Mouse (Mus musculus): ENCODE measurements around the gene Gm11034. TPM values are rescaled to one million over a fixed set of nuclear protein-coding genes. Genes with fewer than 3 reads are reported as not detected.

The Gm11034 gene
- polyA plus RNA-seq, 1 experiment from 2014 or later: not detected

DNA sequence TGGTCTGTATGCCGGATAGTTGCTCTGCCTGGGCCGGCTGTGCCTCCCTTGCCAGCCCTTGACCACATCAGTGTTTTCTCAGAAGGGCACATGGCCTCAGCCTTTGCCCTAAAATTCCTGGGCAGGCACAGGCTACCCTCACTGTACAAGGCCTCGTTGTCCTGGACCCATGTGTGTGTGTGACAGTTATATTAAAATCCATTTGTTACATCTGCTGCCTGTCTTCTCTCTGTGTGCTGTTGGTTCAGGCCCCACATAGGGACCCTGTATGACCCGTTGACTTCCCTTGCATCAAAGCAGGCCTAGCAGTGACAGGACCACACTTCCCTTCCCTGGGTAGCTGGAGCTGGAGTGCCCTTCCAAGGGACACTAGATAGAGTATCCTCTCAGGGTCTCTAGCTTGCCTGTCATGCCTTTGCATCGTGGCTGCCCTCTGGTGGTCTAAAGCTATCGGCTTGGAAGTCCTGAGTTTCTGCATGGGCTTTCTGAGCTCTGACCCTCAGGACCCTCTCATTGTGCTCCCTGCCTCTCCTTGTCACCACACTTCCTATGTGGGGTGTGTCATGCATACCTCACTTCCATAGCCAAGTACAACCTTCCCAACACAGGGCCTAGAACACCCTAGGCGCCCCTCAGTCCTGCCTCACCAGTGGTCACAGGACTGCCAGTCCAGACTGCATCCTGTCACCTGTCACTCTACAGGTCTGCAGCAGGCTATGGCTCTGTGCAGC is 43.9 kb upstream of the Gm11034 start:
- Histone ChIP-seq H3K27me3 (ENCODE audit: control insufficient read depth, insufficient read depth, low read length) (no peaks in the 10 kb centered on the region), H3K4me2 (ENCODE audit: low read length) (no peak overlapping the region), H3K9ac (ENCODE audit: low read length) (no peak overlapping the region), H3K4me1 (ENCODE audit: control insufficient read depth in 2 of 2, insufficient read depth in 2 of 2, low read length in 2 of 2) (peaks cover 5 to 11% of the 10 kb centered on the region in 2 experiments), H3K9me3 (ENCODE audit: control insufficient read depth, low read length) (no peaks in the 10 kb centered on the region), H3K27ac (replicated peaks in 1 of 2; ENCODE audit: control insufficient read depth in 1 of 2, insufficient read depth in 1 of 2, low read depth in 2 of 2, low read length in 2 of 2) (no peak overlapping the region; a peak in 1 of 4 replicates), H3K36me3 (ENCODE audit: control insufficient read depth, insufficient read depth, low read length) (peaks cover 37% of the 10 kb centered on the region), H3K4me3 (ENCODE audit: control insufficient read depth in 1 of 2, insufficient read depth in 1 of 2, low read depth in 1 of 2, low read length in 2 of 2) (no peak overlapping the region)
- no peak for ATAC-seq (ENCODE audit: insufficient number of reproducible peaks, insufficient read depth, low FRiP score, low read depth)
- WGBS: 51% methylated on average over 7 of the region's 7 CpGs

DNA sequence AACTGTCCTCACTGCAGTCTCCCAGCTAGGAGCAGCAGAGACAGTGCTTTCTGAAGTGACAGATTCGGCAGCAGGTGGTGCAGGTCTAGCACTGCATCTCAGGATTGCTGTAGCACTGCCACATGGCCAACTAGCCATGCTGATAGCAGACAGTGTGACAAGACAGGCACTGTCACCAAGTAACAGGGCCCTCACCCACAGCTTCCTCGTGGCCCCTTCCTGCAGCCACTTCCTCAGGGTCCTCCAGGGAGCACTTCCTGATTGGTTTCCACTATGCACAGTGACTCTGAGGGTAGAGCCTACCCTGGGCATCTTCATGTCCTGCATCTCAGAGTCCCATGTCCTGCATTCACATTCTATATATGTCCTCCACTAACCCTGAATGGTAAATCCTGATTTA is 31.2 kb upstream of the Gm11034 start:
- H3K4me2 ChIP-seq (ENCODE audit: low read length): no peak overlapping the region
- H3K9ac ChIP-seq (ENCODE audit: low read length): no peak overlapping the region
- WGBS: 37% methylated on average over 2 of the region's 2 CpGs
- no peak overlapping the region for H3K4me3 ChIP-seq (ENCODE audit: control insufficient read depth in 1 of 2, insufficient read depth in 1 of 2, low read depth in 1 of 2, low read length in 2 of 2)
- H3K27ac ChIP-seq (replicated peaks in 1 of 2; ENCODE audit: control insufficient read depth in 1 of 2, insufficient read depth in 1 of 2, low read depth in 2 of 2, low read length in 2 of 2): no peak overlapping the region
- H3K4me1 ChIP-seq (ENCODE audit: control insufficient read depth in 2 of 2, insufficient read depth in 2 of 2, low read length in 2 of 2): peaks cover 4 to 11% of the 10 kb centered on the region in 2 experiments
- no peaks in the 10 kb centered on the region for H3K9me3 ChIP-seq (ENCODE audit: control insufficient read depth, low read length)
- no peak for ATAC-seq (ENCODE audit: insufficient number of reproducible peaks, insufficient read depth, low FRiP score, low read depth)
- H3K27me3 ChIP-seq (ENCODE audit: control insufficient read depth, insufficient read depth, low read length): no peaks in the 10 kb centered on the region
- peaks cover 46% of the 10 kb centered on the region for H3K36me3 ChIP-seq (ENCODE audit: control insufficient read depth, insufficient read depth, low read length)

DNA sequence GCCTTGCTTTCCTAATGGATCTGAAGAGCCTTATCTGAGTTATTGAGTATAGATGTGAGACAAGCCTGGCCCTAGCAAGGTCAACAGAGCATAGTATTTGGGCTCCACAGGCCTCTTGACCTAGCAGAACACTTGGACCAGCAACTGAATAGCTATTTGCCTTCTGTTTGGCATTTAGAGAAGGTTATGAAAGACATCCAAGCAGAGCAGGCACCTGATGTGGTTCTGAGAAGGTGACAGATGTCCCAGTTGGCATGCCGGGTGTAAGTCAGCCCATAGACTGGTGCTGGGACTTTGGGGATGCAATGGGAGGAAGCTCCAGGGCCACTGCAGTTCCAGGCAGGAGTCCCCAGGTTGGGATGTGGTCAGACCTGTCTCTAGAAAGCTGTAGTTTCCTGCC is 28.8 kb upstream of the Gm11034 start:
- no peak for ATAC-seq (ENCODE audit: insufficient number of reproducible peaks, insufficient read depth, low FRiP score, low read depth)
- no peak overlapping the region for H3K4me3 ChIP-seq (ENCODE audit: control insufficient read depth in 1 of 2, insufficient read depth in 1 of 2, low read depth in 1 of 2, low read length in 2 of 2)
- no peaks in the 10 kb centered on the region for H3K27me3 ChIP-seq (ENCODE audit: control insufficient read depth, insufficient read depth, low read length)
- no peak overlapping the region; the same call in 1 of the 2 replicates for H3K9ac ChIP-seq (ENCODE audit: low read length)
- no peak overlapping the region for H3K4me2 ChIP-seq (ENCODE audit: low read length)
- no peak overlapping the region for H3K27ac ChIP-seq (replicated peaks in 1 of 2; ENCODE audit: control insufficient read depth in 1 of 2, insufficient read depth in 1 of 2, low read depth in 2 of 2, low read length in 2 of 2)
- 90% methylated on average over 1 of the region's 1 CpGs for WGBS
- H3K36me3 ChIP-seq (ENCODE audit: control insufficient read depth, insufficient read depth, low read length): peaks cover 29% of the 10 kb centered on the region
- peaks cover 6 to 11% of the 10 kb centered on the region in 2 experiments for H3K4me1 ChIP-seq (ENCODE audit: control insufficient read depth in 2 of 2, insufficient read depth in 2 of 2, low read length in 2 of 2)
- H3K9me3 ChIP-seq (ENCODE audit: control insufficient read depth, low read length): no peaks in the 10 kb centered on the region

DNA sequence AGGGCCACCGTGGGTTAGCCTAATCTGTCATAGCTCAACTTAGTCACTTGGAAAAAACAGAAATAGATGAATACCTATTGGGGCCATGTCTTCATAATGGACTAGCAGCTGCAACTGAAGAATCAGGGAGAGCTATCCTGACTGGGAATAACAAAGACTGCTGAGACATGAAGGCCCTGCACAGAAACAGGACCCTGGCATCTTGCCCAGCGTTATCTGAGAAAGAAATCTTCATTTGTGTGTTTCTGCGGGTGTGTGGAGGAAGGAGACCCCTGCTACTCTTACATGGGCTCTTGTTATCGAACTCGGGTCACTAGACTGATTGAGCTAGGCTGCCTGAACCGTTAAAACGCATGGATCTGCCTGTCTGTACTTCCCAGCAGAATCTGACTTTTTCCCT is 27.5 kb upstream of the Gm11034 start:
- H3K4me1 ChIP-seq (ENCODE audit: control insufficient read depth in 2 of 2, insufficient read depth in 2 of 2, low read length in 2 of 2): peaks cover 6 to 11% of the 10 kb centered on the region in 2 experiments
- H3K9ac ChIP-seq (ENCODE audit: low read length): peak overlapping the region; percentile 71
- no peak for ATAC-seq (ENCODE audit: insufficient number of reproducible peaks, insufficient read depth, low FRiP score, low read depth)
- H3K4me3 ChIP-seq (ENCODE audit: control insufficient read depth in 1 of 2, insufficient read depth in 1 of 2, low read depth in 1 of 2, low read length in 2 of 2): peak overlapping the region; percentile 62 to 87
- H3K27ac ChIP-seq (replicated peaks in 1 of 2; ENCODE audit: control insufficient read depth in 1 of 2, insufficient read depth in 1 of 2, low read depth in 2 of 2, low read length in 2 of 2): 0 out of 4 replicates have a peak overlapping the region, but pooled peaks of 1 of the 2 experiments have one; percentile 97
- 64% methylated on average over 7 of the region's 7 CpGs for WGBS
- peaks cover 18% of the 10 kb centered on the region; the same call in 1 of the 2 replicates for H3K36me3 ChIP-seq (ENCODE audit: control insufficient read depth, insufficient read depth, low read length)
- peak overlapping the region; percentile 67 for H3K4me2 ChIP-seq (ENCODE audit: low read length)
- H3K27me3 ChIP-seq (ENCODE audit: control insufficient read depth, insufficient read depth, low read length): no peaks in the 10 kb centered on the region
- no peaks in the 10 kb centered on the region for H3K9me3 ChIP-seq (ENCODE audit: control insufficient read depth, low read length)

DNA sequence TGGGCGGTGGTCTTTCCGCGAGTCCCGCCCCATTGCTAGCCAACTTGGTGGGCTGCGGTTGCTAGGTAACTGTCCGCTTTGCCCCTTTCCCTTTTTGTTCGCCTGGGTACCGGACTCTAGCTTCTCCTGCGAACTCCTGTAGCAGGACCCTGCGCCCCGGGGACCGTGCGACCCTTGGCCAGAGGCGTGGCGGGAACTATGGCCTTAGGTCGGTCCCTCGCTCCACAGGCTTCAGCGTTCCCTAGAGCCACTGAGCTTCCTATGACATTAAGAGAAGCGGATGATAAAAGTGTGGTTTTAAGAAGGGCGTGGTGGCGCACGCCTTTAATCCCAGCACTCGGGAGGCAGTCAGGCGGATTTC is 26.9 kb upstream of the Gm11034 start:
- H3K9ac ChIP-seq (ENCODE audit: low read length): peak overlapping the region; percentile 71
- peak overlapping the region; percentile 62 to 87 for H3K4me3 ChIP-seq (ENCODE audit: control insufficient read depth in 1 of 2, insufficient read depth in 1 of 2, low read depth in 1 of 2, low read length in 2 of 2)
- H3K27me3 ChIP-seq (ENCODE audit: control insufficient read depth, insufficient read depth, low read length): no peaks in the 10 kb centered on the region
- H3K4me1 ChIP-seq (ENCODE audit: control insufficient read depth in 2 of 2, insufficient read depth in 2 of 2, low read length in 2 of 2): peaks cover 6 to 11% of the 10 kb centered on the region in 2 experiments
- ATAC-seq (ENCODE audit: insufficient number of reproducible peaks, insufficient read depth, low FRiP score, low read depth): peak; percentile 35
- peaks cover 18% of the 10 kb centered on the region; the same call in 1 of the 2 replicates for H3K36me3 ChIP-seq (ENCODE audit: control insufficient read depth, insufficient read depth, low read length)
- peak overlapping the region; percentile 88 to 97 for H3K27ac ChIP-seq (replicated peaks in 1 of 2; ENCODE audit: control insufficient read depth in 1 of 2, insufficient read depth in 1 of 2, low read depth in 2 of 2, low read length in 2 of 2)
- H3K4me2 ChIP-seq (ENCODE audit: low read length): peak overlapping the region; percentile 67
- WGBS: under 1% methylated on average over 24 of the region's 24 CpGs
- H3K9me3 ChIP-seq (ENCODE audit: control insufficient read depth, low read length): no peaks in the 10 kb centered on the region

DNA sequence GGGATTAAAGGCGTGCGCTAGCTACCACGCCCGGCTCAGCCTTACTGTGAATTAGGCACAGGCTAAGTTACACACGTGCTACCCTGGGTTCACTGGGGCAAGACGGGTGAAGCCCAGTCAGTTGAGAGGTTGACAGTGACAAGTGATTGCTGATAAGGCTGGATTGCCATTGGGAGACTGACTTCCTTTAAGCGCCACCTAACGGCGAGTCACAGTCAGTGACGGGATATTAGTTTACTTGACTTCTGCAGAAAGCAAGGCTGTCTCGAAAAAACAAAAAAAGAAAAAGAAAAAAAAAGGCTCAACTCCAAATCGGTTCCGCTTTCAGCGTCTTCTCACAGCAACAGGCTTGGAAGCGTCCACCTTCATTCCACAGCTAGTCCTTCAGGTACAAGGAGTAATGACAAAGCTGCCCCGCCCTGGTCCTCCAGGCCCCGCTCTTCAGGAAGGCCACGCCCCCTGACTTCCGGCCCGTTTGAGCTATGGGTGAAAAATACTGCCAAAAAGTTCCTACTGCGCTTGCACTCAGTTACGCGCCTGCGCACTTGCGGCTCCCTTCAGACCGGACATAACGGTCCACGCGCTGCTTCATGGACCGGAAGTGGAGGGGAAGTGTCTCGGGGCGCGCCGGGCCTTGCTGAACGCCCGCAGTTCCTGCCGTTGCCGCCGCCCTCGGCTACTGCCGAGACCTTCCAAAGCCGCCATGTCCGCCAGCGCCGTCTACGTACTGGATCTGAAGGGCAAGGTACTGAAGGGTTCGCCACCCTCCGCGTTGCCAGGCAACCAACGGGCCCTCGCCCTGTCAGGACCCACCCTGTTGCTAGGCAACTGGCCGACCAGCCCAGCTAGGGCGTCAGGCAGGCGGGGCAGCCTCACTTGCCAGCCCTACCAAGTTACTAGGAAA is 26.3 kb upstream of the Gm11034 start, which contains the start of gene Ap1m1:
Gene Ap1m1, plus strand, starts transcription at position 520 of the 904 bp plus-strand sequence.
- peak; percentile 96 for ATAC-seq (ENCODE audit: insufficient number of reproducible peaks, insufficient read depth, low FRiP score, low read depth)
- H3K27me3 ChIP-seq (ENCODE audit: control insufficient read depth, insufficient read depth, low read length): no peaks in the 10 kb centered on the region
- under 1% methylated on average over 54 of the region's 54 CpGs for WGBS

DNA sequence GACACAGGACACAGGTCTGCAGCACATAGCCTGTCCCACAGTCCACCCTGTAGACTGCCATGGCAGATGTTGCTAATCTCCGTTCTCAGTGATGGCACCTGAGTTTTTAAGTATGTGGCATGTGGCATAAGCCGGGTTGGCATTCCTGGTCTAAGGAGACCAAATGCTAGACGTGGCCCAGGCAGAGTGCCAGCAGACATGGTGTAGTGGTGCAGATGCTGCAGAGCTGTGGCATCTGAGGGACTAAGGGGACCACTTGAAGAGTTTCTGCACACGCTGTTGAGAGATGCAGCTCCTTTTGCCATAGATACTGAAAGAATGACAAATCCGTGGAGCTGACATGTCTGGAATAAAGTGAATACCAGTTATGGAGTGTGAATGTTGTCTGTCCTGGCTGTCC is 9.2 kb upstream of the Gm11034 start:
- Histone ChIP-seq H3K27me3 (ENCODE audit: control insufficient read depth, insufficient read depth, low read length) (no peaks in the 10 kb centered on the region; the same call in 1 of the 2 replicates), H3K4me2 (ENCODE audit: low read length) (no peak overlapping the region), H3K27ac (replicated peaks in 1 of 2; ENCODE audit: control insufficient read depth in 1 of 2, insufficient read depth in 1 of 2, low read depth in 2 of 2, low read length in 2 of 2) (no peak overlapping the region), H3K4me3 (ENCODE audit: control insufficient read depth in 1 of 2, insufficient read depth in 1 of 2, low read depth in 1 of 2, low read length in 2 of 2) (no peak overlapping the region), H3K4me1 (ENCODE audit: control insufficient read depth in 2 of 2, insufficient read depth in 2 of 2, low read length in 2 of 2) (peaks cover 0 to 11% of the 10 kb centered on the region in 2 experiments; a peak in 1 of 4 replicates), H3K9me3 (ENCODE audit: control insufficient read depth, low read length) (no peaks in the 10 kb centered on the region), H3K9ac (ENCODE audit: low read length) (no peak overlapping the region), H3K36me3 (ENCODE audit: control insufficient read depth, insufficient read depth, low read length) (peaks cover 33% of the 10 kb centered on the region)
- WGBS: 82% methylated on average over 5 of the region's 5 CpGs
- ATAC-seq (ENCODE audit: insufficient number of reproducible peaks, insufficient read depth, low FRiP score, low read depth): no peak

More for the DNA sequence above, 26.3 kb upstream of the Gm11034 start, which contains the start of gene Ap1m1:
- Histone ChIP-seq H3K4me1 (ENCODE audit: control insufficient read depth in 2 of 2, insufficient read depth in 2 of 2, low read length in 2 of 2) (peaks cover 6 to 11% of the 10 kb centered on the region in 2 experiments), H3K27ac (replicated peaks in 1 of 2; ENCODE audit: control insufficient read depth in 1 of 2, insufficient read depth in 1 of 2, low read depth in 2 of 2, low read length in 2 of 2) (peak within 1 kb of the TSS; percentile 88 to 97), H3K9me3 (ENCODE audit: control insufficient read depth, low read length) (no peaks in the 10 kb centered on the region), H3K36me3 (ENCODE audit: control insufficient read depth, insufficient read depth, low read length) (peaks cover 18% of the 10 kb centered on the region; the same call in 1 of the 2 replicates), H3K4me2 (ENCODE audit: low read length) (peak within 1 kb of the TSS; percentile 67), H3K4me3 (ENCODE audit: control insufficient read depth in 1 of 2, insufficient read depth in 1 of 2, low read depth in 1 of 2, low read length in 2 of 2) (peak within 1 kb of the TSS; percentile 62 to 87), H3K9ac (ENCODE audit: low read length) (peak within 1 kb of the TSS; percentile 71)
